Mouse (Mus musculus) ovary, postnatal 14 days (tissue): ENCODE results near the gene Gm43302.
"Not testable (repeated sequence)": the region's sequence is repeated elsewhere in the genome, so short reads cannot be mapped to it uniquely, and the experiment has no call there.

Source experiments
- DNase-seq: peaks from one replicate; pipeline ENCODE4 v3.0.0; 2022; ENCODE audit warnings: low spot score

Gene Gm43302

GRCm38 (mm10) chr5:105199149-105199548 is 94.3 kb downstream of the Gm43302 start:
- not testable (repeated sequence) for DNase-seq

- not testable (repeated sequence) for DNase-seq
Observed at GRCm38 (mm10) chr5:105197915-105198560, 95.5 kb downstream of the Gm43302 start.

GRCm38 (mm10) chr5:105196308-105196707 is 97.2 kb downstream of the Gm43302 start:
- not testable (repeated sequence) for DNase-seq

- DNase-seq: not testable (repeated sequence)
Observed at GRCm38 (mm10) chr5:105192536-105192935, 101.0 kb downstream of the Gm43302 start.

DNA sequence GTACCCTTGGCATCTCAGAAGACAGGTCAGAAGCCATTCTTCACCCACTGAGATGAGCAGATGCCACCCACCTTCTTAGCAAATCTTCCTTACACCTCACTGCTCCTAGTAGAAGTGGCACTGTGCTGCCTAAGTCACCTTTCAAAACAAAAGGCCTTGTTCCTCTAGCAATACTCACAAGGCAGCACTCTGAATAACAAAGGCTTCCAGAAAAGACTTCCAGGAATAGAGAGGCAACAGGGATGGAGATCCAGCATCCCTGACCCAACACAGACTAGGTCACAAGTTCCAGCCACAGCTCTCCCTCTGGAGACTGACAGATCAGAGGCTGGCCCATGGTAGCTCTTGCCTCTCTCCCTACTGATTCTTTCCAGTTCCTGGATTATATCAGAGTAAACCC is 112.0 kb downstream of the Gm43302 start:
- no peak for DNase-seq
